8 mouse cellular contexts compared by ENCODE assay signal in genomic region chr7:16119569-16120261, GRCm38 (mm10). TPM values are rescaled to one million over a fixed set of nuclear protein-coding genes. Genes with fewer than 3 reads are reported as not detected.
DNase-seq lines count a peak whose midpoint lies in the region; ATAC-seq and TF ChIP-seq lines count a peak whose summit lies in the region.

TSS of gene Kptn (plus strand) at chr7:16119895.

- DNase-seq in heart, postnatal 10 days, result peak; percentile 94 to 98
- DNase-seq in large intestine, adult 2 months (ENCODE audit: low read depth, low spot score), result peak; percentile 85
- DNase-seq in liver, postnatal 0 days, result peak; percentile 92
- peak; percentile 97 for DNase-seq in testis, postnatal 10 days (ENCODE audit: low spot score)

- peak within 1 kb of the TSS; percentile 61 for H3K4me2 ChIP-seq in forebrain, embryonic 13.5 days
- H3K4me2 ChIP-seq in liver, postnatal 0 days (ENCODE audit: low read depth, low read length), result peak within 1 kb of the TSS; percentile 73
- peak within 1 kb of the TSS; percentile 74 for H3K4me2 ChIP-seq in neural tube, embryonic 14.5 days (ENCODE audit: low read depth, low read length)

- TF ChIP-seq CTCF in ES-Bruce4 (IDR thresholded peaks at IDR 0.05; ENCODE audit: low read depth, low read length), result peak; percentile 86
- peak; percentile 92 for TF ChIP-seq CTCF in liver, postnatal 0 days (IDR thresholded peaks at IDR 0.05; ENCODE audit: low read depth)

- H3K36me3 ChIP-seq in ES-Bruce4 (ENCODE audit: control insufficient read depth, insufficient read depth, low read length, poor library complexity, severe bottlenecking), result no peaks in the 10 kb centered on the region; the same call in 1 of the 2 replicates
- peaks cover 38% of the 10 kb centered on the region for H3K36me3 ChIP-seq in forebrain, embryonic 13.5 days (ENCODE audit: poor library complexity, severe bottlenecking)
- peaks cover 26% of the 10 kb centered on the region for H3K36me3 ChIP-seq in liver, postnatal 0 days (replicated peaks; ENCODE audit: insufficient read depth, low read length)
- peaks cover 30% of the 10 kb centered on the region for H3K36me3 ChIP-seq in neural tube, embryonic 14.5 days (ENCODE audit: control insufficient read depth, insufficient read depth, low read length)

- no peaks in the 10 kb centered on the region for H3K9me3 ChIP-seq in ES-Bruce4 (replicated peaks; ENCODE audit: control insufficient read depth, insufficient read depth, low read length, poor library complexity, severe bottlenecking)
- no peaks in the 10 kb centered on the region for H3K9me3 ChIP-seq in forebrain, embryonic 13.5 days (replicated peaks)
- H3K9me3 ChIP-seq in liver, postnatal 0 days (ENCODE audit: low read length), result no peaks in the 10 kb centered on the region
- no peaks in the 10 kb centered on the region for H3K9me3 ChIP-seq in neural tube, embryonic 14.5 days (ENCODE audit: control insufficient read depth, low read length)

- peak within 1 kb of the TSS; percentile 49 for H3K9ac ChIP-seq in ES-Bruce4 (ENCODE audit: low read depth, poor library complexity, severe bottlenecking)
- H3K9ac ChIP-seq in forebrain, embryonic 13.5 days, result peak within 1 kb of the TSS; percentile 81
- H3K9ac ChIP-seq in liver, postnatal 0 days (replicated peaks), result peak within 1 kb of the TSS; percentile 78
- H3K9ac ChIP-seq in neural tube, embryonic 14.5 days (replicated peaks; ENCODE audit: low read depth, low read length), result peak within 1 kb of the TSS; percentile 77

- H3K27ac ChIP-seq in ES-Bruce4 (ENCODE audit: insufficient read depth, low read length), result no peak within 1 kb of the TSS
- peak within 1 kb of the TSS; percentile 88 for H3K27ac ChIP-seq in forebrain, embryonic 13.5 days
- peak within 1 kb of the TSS; percentile 88 for H3K27ac ChIP-seq in liver, postnatal 0 days (ENCODE audit: low read depth)
- H3K27ac ChIP-seq in neural tube, embryonic 14.5 days (ENCODE audit: low read depth, low read length), result peak within 1 kb of the TSS; percentile 93

- 0 out of 2 replicates have a peak, but pooled peaks have one; percentile 14 for TF ChIP-seq EP300 in ES-Bruce4 (IDR thresholded peaks at IDR 0.05; ENCODE audit: insufficient read depth, low read depth, low read length)
- peak; percentile 54; the same call in 1 of the 2 replicates for TF ChIP-seq EP300 in liver, postnatal 0 days (IDR thresholded peaks at IDR 0.05; ENCODE audit: low read depth)

- H3K4me3 ChIP-seq in ES-Bruce4 (ENCODE audit: low read depth, low read length), result peak within 1 kb of the TSS; percentile 83
- peak within 1 kb of the TSS; percentile 75 for H3K4me3 ChIP-seq in forebrain, embryonic 13.5 days
- H3K4me3 ChIP-seq in liver, postnatal 0 days (ENCODE audit: low read depth, low read length), result peak within 1 kb of the TSS; percentile 87
- H3K4me3 ChIP-seq in neural tube, embryonic 14.5 days (ENCODE audit: low read depth, low read length), result peak within 1 kb of the TSS; percentile 69

- ATAC-seq in cerebellum, adult (ENCODE audit: insufficient number of reproducible peaks, low FRiP score, low TSS enrichment), result peak; percentile 72
- ATAC-seq in forebrain, embryonic 13.5 days, result peak; percentile 90
- ATAC-seq in liver, postnatal 0 days, result peak; percentile 94
- peak; percentile 83 for ATAC-seq in neural tube, embryonic 14.5 days (ENCODE audit: low read depth)

- no peaks in the 10 kb centered on the region for H3K27me3 ChIP-seq in ES-Bruce4 (ENCODE audit: control insufficient read depth, insufficient read depth, low read length, poor library complexity, severe bottlenecking)
- no peaks in the 10 kb centered on the region for H3K27me3 ChIP-seq in forebrain, embryonic 13.5 days
- no peaks in the 10 kb centered on the region for H3K27me3 ChIP-seq in liver, postnatal 0 days (ENCODE audit: insufficient read depth, low read length)
- no peaks in the 10 kb centered on the region for H3K27me3 ChIP-seq in neural tube, embryonic 14.5 days (ENCODE audit: control insufficient read depth, insufficient read depth, low read length)

- TF ChIP-seq POLR2A in ES-Bruce4 (IDR thresholded peaks at IDR 0.05; ENCODE audit: insufficient read depth, low read length), result no peak

- H3K4me1 ChIP-seq in ES-Bruce4 (ENCODE audit: control insufficient read depth, insufficient read depth, low read length), result no peaks in the 10 kb centered on the region
- peaks cover 14% of the 10 kb centered on the region for H3K4me1 ChIP-seq in forebrain, embryonic 13.5 days
- H3K4me1 ChIP-seq in liver, postnatal 0 days (ENCODE audit: insufficient read depth), result peaks cover 11% of the 10 kb centered on the region
- H3K4me1 ChIP-seq in neural tube, embryonic 14.5 days (ENCODE audit: control insufficient read depth, insufficient read depth, low read length), result peaks cover 9% of the 10 kb centered on the region; the same call in 1 of the 2 replicates

- intact Hi-C loops in heart, postnatal 10 days (cut with DNase I), result loop anchor here (2.0 kb wide), 1 partner anchor 21 kb away; the partner anchor contains the start of gene Napa

- WGBS in forebrain, embryonic 13.5 days, result 1% methylated on average over 33 of the region's 33 CpGs
- 2% methylated on average over 33 of the region's 33 CpGs for WGBS in large intestine, adult 2 months
- WGBS in liver, postnatal 0 days (ENCODE audit: insufficient replicate concordance), result 2% methylated on average over 33 of the region's 33 CpGs
- 1% methylated on average over 33 of the region's 33 CpGs for WGBS in neural tube, embryonic 14.5 days

RNA-seq across cellular contexts. Expression of gene Kptn, which starts in this region (rescaled TPM):
- polyA plus RNA-seq in ES-Bruce4 (2011; ENCODE audit: insufficient read depth, insufficient read length, low read depth, missing spikeins), result 8.5 and 8.7 TPM in 2 replicates
- 37.2 and 38.4 TPM in 2 replicates for polyA plus RNA-seq in forebrain, embryonic 13.5 days (2015; fragmentation: Nextera tagmentation; extraction: Ambion mirVana)
- total RNA-seq in heart, postnatal 10 days (2021), result 10 to 100 TPM; 24.1 to 27.7 TPM
- 21.4 and 25.2 TPM in 2 replicates for polyA plus RNA-seq in large intestine, adult 2 months (2012; rRNA removed)
- polyA plus RNA-seq in liver, postnatal 0 days (2015; fragmentation: Nextera tagmentation; extraction: Ambion mirVana), result 6.5 and 7.5 TPM in 2 replicates
- 39.0 and 39.5 TPM in 2 replicates for polyA plus RNA-seq in neural tube, embryonic 14.5 days (2014; fragmentation: Nextera tagmentation; extraction: Ambion mirVana)
